Mouse (Mus musculus) ES-E14 (cell line): ENCODE measurements around the gene Zfp652. TPM values are rescaled to one million over a fixed set of nuclear protein-coding genes. Genes with fewer than 3 reads are reported as not detected.

ENCODE experiments used
- DNase-seq: peaks from one replicate; pipeline ENCODE4 v3.0.0-alpha.2; 2013; ENCODE audit warnings: low read depth, low spot score
- H3K27ac ChIP-seq: 2 replicates; pipeline ENCODE4 v1.5.1; 2012; ENCODE audit warnings: low read depth, mild to moderate bottlenecking, low read length, moderate library complexity, mixed read lengths; ENCODE audit not compliant: poor library complexity, insufficient read depth, severe bottlenecking
- H3K36me3 ChIP-seq: 2 replicates; pipeline ENCODE4 v1.6.1; 2012; ENCODE audit warnings: mild to moderate bottlenecking, low read length, moderate library complexity, mixed read lengths; ENCODE audit not compliant: control insufficient read depth, poor library complexity, insufficient read depth, severe bottlenecking
- H3K4me1 ChIP-seq, 2 experiments: fragments of 150-350 bp in 1 of 2; sonication (generic) in 1 of 2; 2 replicates each; pipeline ENCODE4 v1.6.1; 2012; ENCODE audit warnings: low read length in 2 of 2, mild to moderate bottlenecking in 1 of 2, mixed read lengths in 1 of 2; ENCODE audit not compliant: control insufficient read depth in 2 of 2, insufficient read depth in 2 of 2, poor library complexity in 1 of 2
- H3K4me3 ChIP-seq, 2 experiments: fragments of 150-350 bp in 1 of 2; sonication (generic) in 1 of 2; 2 replicates each; pipeline ENCODE4 v1.5.1; 2012; ENCODE audit warnings: low read length in 2 of 2, low read depth in 1 of 2, mild to moderate bottlenecking in 1 of 2, mixed read lengths in 1 of 2; ENCODE audit not compliant: insufficient read depth in 1 of 2, poor library complexity in 1 of 2, severe bottlenecking in 1 of 2
- H3K9ac ChIP-seq: 2 replicates; pipeline ENCODE4 v1.6.1; 2012; ENCODE audit warnings: low read depth, mild to moderate bottlenecking, low read length, mixed read lengths; ENCODE audit not compliant: poor library complexity, insufficient read depth, severe bottlenecking
- H3K9me3 ChIP-seq: fragments of 150-350 bp; sonication (generic); 2 replicates; pipeline ENCODE4 v1.6.1; 2012; ENCODE audit warnings: low read depth, mild to moderate bottlenecking, low read length; ENCODE audit not compliant: control insufficient read depth, insufficient read depth
- CHD2 ChIP-seq: IDR thresholded peaks from 2 replicates; pipeline ENCODE4 v1.6.1; 2014; ENCODE audit warnings: mild to moderate bottlenecking, low read depth, low read length, inconsistent platforms
- HCFC1 ChIP-seq: IDR thresholded peaks from 2 replicates; pipeline ENCODE4 v1.6.1; 2012; ENCODE audit warnings: low read length, inconsistent platforms, borderline replicate concordance; ENCODE audit not compliant: insufficient read depth
- MAFK ChIP-seq: IDR thresholded peaks from 2 replicates; pipeline ENCODE4 v1.6.1; 2014; ENCODE audit warnings: mild to moderate bottlenecking, low read depth, low read length, inconsistent platforms; ENCODE audit not compliant: insufficient read depth
- ZC3H11A ChIP-seq: IDR thresholded peaks from 2 replicates; pipeline ENCODE4 v1.6.1; 2012; ENCODE audit warnings: low read depth, mild to moderate bottlenecking, inconsistent platforms, low read length, borderline replicate concordance
- ZNF384 ChIP-seq: IDR thresholded peaks from 2 replicates; pipeline ENCODE4 v1.6.1; 2012; ENCODE audit warnings: low read depth, low read length, inconsistent platforms
- in situ Hi-C, 2 experiments: fragments of 600-800 bp; cut with MboI; formaldehyde crosslinking; loops; one replicate each; pipeline ENCODE4 v1.15.1; 2025; ENCODE audit warnings: low sequenced_read_pairs in 2 of 2, inconsistent platforms in 1 of 2; ENCODE audit not compliant: unreplicated experiment in 2 of 2
- total RNA-seq: library from RNA; depleted of rRNA; stranded (reverse); fragments of 300-350 nt; gene quantifications from 2 replicates; pipeline ENCODE4 v1.2.3, GENCODE M21; 2012

Gene Zfp652
- total RNA-seq, 1 experiment, result 26.9 TPM

- Histone ChIP-seq H3K9me3 (no peaks in the 10 kb centered on the region), H3K36me3 (no peaks in the 10 kb centered on the region), H3K4me1 (peaks cover 0 to 1% of the 10 kb centered on the region in 2 experiments; a peak in 1 of 4 replicates), H3K9ac (no peak overlapping the region), H3K4me3 (no peak overlapping the region), H3K27ac (no peak overlapping the region)
- TF ChIP-seq ZC3H11A, result no peak
- in situ Hi-C loops, result no loop called here
- no peak for DNase-seq
These were observed 77.0 kb downstream of the Zfp652 start for GRCm38 (mm10) chr11:95789451-95789891.

DNA sequence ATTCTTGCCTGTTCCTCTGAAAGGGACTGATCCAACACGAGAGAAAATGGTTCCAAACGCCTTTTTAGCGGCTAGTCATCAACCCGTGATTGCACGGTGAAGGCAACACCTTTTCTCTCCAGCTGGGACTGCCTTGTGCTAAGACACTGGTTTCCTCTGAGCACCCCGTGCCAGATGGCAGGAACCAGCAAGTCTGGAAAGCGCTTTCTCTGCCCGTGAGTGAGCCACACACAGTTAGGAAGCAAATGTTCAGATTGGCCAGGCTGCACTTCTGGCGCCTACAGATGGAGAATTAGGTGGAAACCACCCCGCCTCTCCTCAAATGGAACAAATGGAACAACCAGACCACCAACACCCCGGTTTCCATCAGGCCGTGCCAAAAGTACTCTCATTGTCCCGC lies 79.3 kb downstream of the Zfp652 start:
- Histone ChIP-seq H3K9ac (no peak overlapping the region), H3K36me3 (no peaks in the 10 kb centered on the region), H3K27ac (no peak overlapping the region), H3K4me3 (no peak overlapping the region), H3K9me3 (no peaks in the 10 kb centered on the region), H3K4me1 (peaks cover 0 to 1% of the 10 kb centered on the region in 2 experiments; a peak in 1 of 4 replicates)
- in situ Hi-C loops, result no loop called here
- TF ChIP-seq CHD2 (no peak), HCFC1 (no peak), MAFK (no peak), ZC3H11A (no peak), ZNF384 (no peak)
- DNase-seq, result no peak

DNA sequence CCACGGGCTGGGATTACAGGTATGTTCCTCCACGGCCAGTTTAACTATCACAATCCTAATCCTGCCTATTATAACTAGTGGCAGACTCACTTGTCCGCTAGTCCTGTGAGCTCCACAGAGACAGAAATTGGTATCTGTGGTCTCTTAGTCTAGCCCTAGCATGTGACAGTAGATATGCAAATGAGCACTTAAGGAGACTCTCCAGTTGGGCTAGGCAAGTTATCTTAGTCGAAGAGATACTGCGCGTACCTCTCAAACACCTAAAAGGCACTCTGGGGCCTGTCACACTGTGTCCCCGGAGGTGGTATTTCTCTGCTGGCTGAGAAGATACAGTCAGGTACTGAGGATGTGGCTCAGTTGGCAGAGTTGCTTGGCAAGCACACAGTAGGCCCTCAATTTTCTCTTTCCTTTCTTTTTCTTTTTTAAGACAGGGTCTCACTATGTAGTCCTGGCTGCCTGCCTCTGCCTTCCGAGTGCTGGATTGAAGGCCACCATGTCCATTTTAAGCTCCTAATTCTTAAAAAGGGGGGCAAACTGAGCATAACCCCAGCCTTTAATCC lies 80.6 kb downstream of the Zfp652 start:
- no peaks in the 10 kb centered on the region for H3K36me3 ChIP-seq
- in situ Hi-C loops, result no loop called here
- no peak overlapping the region for H3K27ac ChIP-seq
- peaks cover 0 to 1% of the 10 kb centered on the region in 2 experiments; a peak in 1 of 4 replicates for H3K4me1 ChIP-seq
- H3K9me3 ChIP-seq, result no peaks in the 10 kb centered on the region
- no peak overlapping the region for H3K4me3 ChIP-seq
- no peak for DNase-seq
- no peak overlapping the region for H3K9ac ChIP-seq
- TF ChIP-seq MAFK (no peak), ZNF384 (no peak), CHD2 (no peak), HCFC1 (no peak), ZC3H11A (no peak)

- no peak overlapping the region for H3K4me3 ChIP-seq
- H3K9ac ChIP-seq, result no peak overlapping the region
- in situ Hi-C loops, result no loop called here
- no peaks in the 10 kb centered on the region for H3K36me3 ChIP-seq
- H3K27ac ChIP-seq, result no peak overlapping the region
- TF ChIP-seq CHD2 (no peak), ZNF384 (no peak), ZC3H11A (no peak), MAFK (no peak), HCFC1 (no peak)
- DNase-seq, result no peak
- no peaks in the 10 kb centered on the region for H3K9me3 ChIP-seq
- peaks cover 0 to 1% of the 10 kb centered on the region in 2 experiments; a peak in 1 of 4 replicates for H3K4me1 ChIP-seq
These were observed 81.7 kb downstream of the Zfp652 start for GRCm38 (mm10) chr11:95794201-95794600.

DNA sequence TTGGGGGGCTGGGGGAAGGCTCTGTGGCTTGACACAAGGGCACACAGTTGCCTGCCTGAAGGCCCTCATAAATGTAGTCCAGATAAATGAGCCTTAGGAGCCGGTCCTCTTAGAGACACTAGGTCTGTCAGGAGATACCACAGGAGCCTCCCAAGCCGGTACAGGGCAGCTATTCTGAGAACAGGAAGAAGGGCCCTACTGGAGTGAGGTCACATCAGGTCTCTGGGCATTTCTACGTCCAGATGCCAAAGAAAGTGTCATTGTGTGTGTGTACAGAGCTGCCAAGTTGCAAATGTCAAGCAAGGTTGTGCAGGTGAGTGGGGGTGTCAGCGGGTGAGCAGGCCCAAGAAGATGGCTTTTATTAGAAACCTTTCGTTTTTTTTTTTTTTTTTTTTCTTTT lies 83.1 kb downstream of the Zfp652 start:
- TF ChIP-seq ZC3H11A, result no peak
- no peak for TF ChIP-seq HCFC1
- TF ChIP-seq MAFK, result no peak
- TF ChIP-seq ZNF384, result no peak
- no peak for TF ChIP-seq CHD2
- in situ Hi-C loops, result no loop called here
- Histone ChIP-seq H3K4me3 (no peak overlapping the region), H3K9ac (no peak overlapping the region), H3K36me3 (no peaks in the 10 kb centered on the region), H3K9me3 (no peaks in the 10 kb centered on the region), H3K27ac (no peak overlapping the region), H3K4me1 (no peaks in the 10 kb centered on the region; a peak in 1 of 4 replicates)
- no peak for DNase-seq
